Mouse (Mus musculus): ENCODE results near the gene Gm21974. TPM values are rescaled to one million over a fixed set of nuclear protein-coding genes. Genes with fewer than 3 reads are reported as not detected.
"Not testable (repeated sequence)": the region's sequence is repeated elsewhere in the genome, so short reads cannot be mapped to it uniquely, and the experiment has no call there.

Gene Gm21974
- polyA plus RNA-seq, 1 experiment = not detected

DNA sequence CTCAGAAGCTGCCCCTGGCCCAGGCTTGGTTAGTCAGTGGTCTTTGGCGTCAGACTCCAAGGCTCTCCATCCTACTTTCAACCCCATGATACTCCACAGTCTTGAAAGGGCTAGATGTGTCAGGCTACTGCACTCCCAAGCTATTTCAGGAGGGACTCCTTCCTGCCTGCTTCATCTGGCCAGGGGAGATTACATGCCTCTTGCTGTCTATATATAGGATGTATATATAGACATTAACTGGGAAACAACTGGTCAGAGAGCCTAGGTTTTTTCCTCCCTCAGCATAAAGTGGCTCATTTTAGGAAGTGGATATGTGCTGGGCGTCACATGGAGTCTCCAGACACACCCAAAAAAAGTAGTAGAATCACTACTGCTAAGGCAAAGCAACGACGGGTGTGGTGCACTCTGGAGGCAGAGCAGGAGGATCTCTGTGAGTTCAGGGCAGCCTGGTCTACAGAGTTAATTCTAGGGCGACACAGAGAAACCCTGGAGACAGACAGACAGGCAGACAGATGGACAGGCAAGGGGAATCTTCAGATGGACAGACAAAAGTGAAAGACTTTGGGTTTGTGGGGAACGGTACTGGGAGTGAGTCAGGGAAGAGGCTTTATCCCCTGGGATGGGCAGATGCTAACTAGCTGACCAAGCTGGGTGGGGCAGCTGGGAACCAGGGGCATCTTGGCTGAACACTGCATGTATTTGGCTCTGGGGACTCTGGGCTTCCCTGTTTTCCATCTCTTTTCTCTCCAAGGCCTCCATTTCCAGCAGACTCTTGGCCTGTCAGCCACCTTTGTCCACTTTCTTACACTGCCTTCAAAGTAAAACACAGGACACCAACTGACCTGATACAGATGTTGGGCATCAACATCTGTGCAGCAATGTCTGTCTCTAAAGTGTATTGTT lies 45.0 kb downstream of the Gm21974 start:
- WGBS = 51% methylated on average over 6 of the region's 6 CpGs
- TF ChIP-seq CTCF (IDR thresholded peaks at IDR 0.05; ENCODE audit: insufficient read depth, low read length) (no peak), POLR2A (IDR thresholded peaks at IDR 0.05; ENCODE audit: borderline replicate concordance, extremely low read depth, low read depth, low read length) (no peak)

DNA sequence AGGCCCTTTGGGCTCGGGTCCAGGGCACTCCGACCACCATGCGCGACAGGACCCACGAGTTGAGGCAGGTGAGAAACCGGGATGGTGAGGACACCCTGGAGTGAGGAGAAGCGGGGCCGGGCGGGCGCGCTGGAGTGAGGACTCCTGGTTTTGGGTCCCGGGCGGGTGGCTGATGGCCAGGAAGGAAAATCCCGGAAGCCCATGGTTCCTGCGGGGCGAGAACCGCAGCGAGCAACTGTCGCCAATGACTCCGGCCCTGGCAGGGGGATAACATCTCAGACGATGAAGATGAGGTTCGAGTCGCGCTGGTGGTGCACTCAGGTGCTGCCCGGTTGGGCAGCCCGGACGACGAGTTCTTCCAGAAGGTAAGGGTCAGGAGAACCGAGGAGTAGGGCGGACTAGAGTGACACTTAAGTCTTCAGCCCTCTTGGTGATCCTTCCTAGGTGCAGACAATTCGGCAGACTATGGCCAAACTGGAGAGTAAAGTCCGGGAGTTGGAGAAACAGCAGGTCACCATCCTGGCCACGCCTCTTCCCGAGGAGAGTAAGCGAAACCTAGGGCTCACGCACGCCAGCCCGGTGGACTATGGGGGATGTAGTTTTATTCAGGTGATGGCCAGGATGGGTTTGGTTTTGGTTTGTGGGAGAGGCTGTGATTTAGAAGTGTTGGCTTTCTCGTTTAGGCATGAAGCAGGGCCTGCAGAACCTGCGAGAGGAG lies 53.1 kb downstream of the Gm21974 start:
- H3K4me3 ChIP-seq (replicated peaks; ENCODE audit: extremely low read depth, low read depth, low read length) = peak overlapping the region; percentile 97
- DNase-seq = peak; percentile 77
- H3K4me1 ChIP-seq (ENCODE audit: control insufficient read depth, insufficient read depth, low read length) = peaks cover 6% of the 10 kb centered on the region
- WGBS = under 1% methylated on average over 40 of the region's 40 CpGs
- TF ChIP-seq POLR2A (IDR thresholded peaks at IDR 0.05; ENCODE audit: borderline replicate concordance, extremely low read depth, low read depth, low read length) (peak; percentile 90; the same call in 1 of the 2 replicates), CTCF (IDR thresholded peaks at IDR 0.05; ENCODE audit: insufficient read depth, low read length) (no peak)

More for the DNA sequence above, 45.0 kb downstream of the Gm21974 start:
- no peak for DNase-seq
- Histone ChIP-seq H3K4me3 (replicated peaks; ENCODE audit: extremely low read depth, low read depth, low read length) (no peak overlapping the region), H3K4me1 (ENCODE audit: control insufficient read depth, insufficient read depth, low read length) (peaks cover 5% of the 10 kb centered on the region)

DNA sequence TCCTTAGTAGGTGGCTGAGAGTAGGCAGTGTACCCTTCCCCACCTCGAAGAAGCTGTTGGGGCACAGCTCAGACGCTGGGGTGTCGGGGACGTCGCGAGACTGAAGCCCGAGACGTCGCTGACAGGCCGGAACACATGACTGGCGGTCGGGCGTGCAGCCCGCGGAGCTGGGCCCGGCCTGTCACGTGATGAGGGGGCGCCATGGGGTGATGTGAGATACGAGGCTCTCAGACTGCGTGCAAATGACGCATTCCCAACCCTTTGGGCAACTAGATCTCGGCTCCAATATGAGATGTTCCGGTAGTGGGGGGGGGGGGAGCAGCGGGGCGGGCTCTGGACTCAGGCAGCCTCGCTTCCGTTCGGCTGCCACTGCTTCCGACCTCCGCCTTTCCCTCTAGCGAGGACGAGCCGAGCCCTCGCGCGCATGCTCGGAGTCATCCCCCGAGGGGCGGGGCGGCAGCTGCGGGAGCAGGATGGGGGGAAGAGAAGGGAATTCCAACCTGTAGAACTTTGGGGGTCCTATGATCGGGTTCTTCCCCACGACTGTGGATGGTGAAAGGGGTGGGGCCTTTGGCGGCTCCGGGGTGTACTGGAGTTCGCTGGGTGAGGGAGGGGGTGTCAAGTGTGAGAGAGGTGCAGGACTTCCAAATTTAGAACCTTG lies 53.8 kb downstream of the Gm21974 start:
- under 1% methylated on average over 46 of the region's 46 CpGs for WGBS
- DNase-seq = peak; percentile 91
- peaks cover 6% of the 10 kb centered on the region for H3K4me1 ChIP-seq (ENCODE audit: control insufficient read depth, insufficient read depth, low read length)
- TF ChIP-seq POLR2A (IDR thresholded peaks at IDR 0.05; ENCODE audit: borderline replicate concordance, extremely low read depth, low read depth, low read length) (peak; percentile 72; the same call in 1 of the 2 replicates), CTCF (IDR thresholded peaks at IDR 0.05; ENCODE audit: insufficient read depth, low read length) (no peak)
- peak overlapping the region; percentile 97 for H3K4me3 ChIP-seq (replicated peaks; ENCODE audit: extremely low read depth, low read depth, low read length)

DNA sequence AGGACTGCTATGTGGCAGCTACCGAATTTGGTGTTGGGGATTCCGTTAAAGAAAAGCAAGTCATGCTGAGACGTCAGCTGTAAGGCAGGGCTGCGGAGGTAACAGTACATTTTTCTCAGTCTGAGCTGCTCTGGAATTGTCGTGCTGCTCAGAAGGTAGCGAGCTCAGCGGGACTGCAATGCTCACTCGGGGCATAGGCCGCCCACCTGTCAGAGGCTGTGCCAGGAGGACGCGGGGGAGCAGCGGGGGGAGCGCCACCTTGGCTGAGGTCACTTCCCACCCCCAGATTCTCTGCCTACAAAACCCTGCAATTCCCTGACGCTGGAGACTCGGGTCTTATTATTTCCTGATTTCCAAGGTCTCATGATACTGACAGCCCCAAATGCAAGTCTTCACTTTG lies 54.4 kb downstream of the Gm21974 start:
- WGBS = 3% methylated on average over 15 of the region's 15 CpGs
- Histone ChIP-seq H3K4me3 (replicated peaks; ENCODE audit: extremely low read depth, low read depth, low read length) (peak overlapping the region; percentile 73), H3K4me1 (ENCODE audit: control insufficient read depth, insufficient read depth, low read length) (peaks cover 6% of the 10 kb centered on the region)
- TF ChIP-seq POLR2A (IDR thresholded peaks at IDR 0.05; ENCODE audit: borderline replicate concordance, extremely low read depth, low read depth, low read length) = no peak; the same call in 1 of the 2 replicates
- TF ChIP-seq CTCF (IDR thresholded peaks at IDR 0.05; ENCODE audit: insufficient read depth, low read length) = no peak
- DNase-seq = no peak

DNA sequence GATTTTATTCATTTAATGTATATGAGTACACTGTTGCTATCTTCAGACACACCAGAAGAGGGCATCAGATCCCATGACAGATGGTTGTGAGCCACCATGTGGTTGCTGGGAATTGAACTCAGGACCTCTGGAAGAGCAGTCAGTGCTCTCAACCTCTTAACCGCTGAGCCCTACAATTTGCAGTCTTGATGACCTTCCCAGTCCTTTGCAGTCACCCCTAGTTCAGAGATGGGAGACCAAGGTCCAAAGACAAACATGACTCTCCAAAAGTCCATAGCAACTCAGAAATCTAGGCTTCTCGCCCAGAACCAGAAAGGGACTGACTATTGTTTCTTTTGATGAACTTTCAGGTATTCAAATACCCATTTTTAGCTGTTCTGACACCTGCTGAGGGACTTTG lies 55.2 kb downstream of the Gm21974 start:
- not testable (repeated sequence) for DNase-seq; H3K4me1 ChIP-seq (ENCODE audit: control insufficient read depth, insufficient read depth, low read length); H3K4me3 ChIP-seq (replicated peaks; ENCODE audit: extremely low read depth, low read depth, low read length)
- WGBS = 76% methylated on average over 2 of the region's 2 CpGs

DNA sequence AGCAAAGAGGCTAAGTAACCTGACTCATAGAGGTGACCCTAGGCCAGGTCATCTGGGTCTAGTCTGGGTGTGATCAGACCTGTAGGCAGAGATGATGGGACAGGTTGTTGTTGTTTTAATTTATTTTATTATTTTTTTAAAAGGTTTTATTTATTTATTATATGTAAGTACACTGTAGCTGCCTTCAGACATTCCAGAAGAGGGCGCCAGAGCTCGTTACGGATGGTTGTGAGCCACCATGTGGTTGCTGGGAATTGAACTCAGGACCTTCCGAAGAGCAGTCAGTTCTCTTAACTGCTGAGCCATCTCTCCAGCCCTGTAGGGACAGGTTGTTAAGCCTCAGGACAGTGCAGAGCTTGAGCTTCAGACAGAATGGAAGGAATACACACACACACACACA lies 57.4 kb downstream of the Gm21974 start:
- 69% methylated on average over 4 of the region's 4 CpGs for WGBS
- not testable (repeated sequence) for DNase-seq; H3K4me1 ChIP-seq (ENCODE audit: control insufficient read depth, insufficient read depth, low read length); H3K4me3 ChIP-seq (replicated peaks; ENCODE audit: extremely low read depth, low read depth, low read length)

DNA sequence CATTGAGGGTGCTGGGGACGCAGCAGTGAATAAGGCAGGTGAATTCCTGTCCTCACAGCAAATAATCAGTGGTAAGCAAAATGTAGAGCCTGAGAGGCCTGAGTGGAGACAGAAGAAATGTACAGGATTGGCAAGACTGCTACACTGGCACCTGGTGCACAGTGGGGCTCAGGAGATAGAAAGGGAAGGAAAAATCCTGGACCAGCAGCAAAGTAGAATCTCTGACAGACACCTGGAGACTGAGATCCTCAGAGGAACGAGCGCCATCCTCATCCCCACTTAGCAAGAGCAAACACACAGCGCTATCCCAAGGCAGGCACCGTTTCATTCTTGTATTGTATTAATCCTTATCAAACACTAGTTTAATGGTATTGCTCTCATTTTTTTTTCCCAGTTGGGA lies 57.8 kb downstream of the Gm21974 start:
- H3K4me3 ChIP-seq (replicated peaks; ENCODE audit: extremely low read depth, low read depth, low read length) = no peak overlapping the region
- 83% methylated on average over 5 of the region's 5 CpGs for whole genome bisulfite sequencing
- H3K4me1 ChIP-seq (ENCODE audit: control insufficient read depth, insufficient read depth, low read length) = peaks cover 6% of the 10 kb centered on the region
- DNase-seq = no peak
- TF ChIP-seq POLR2A (IDR thresholded peaks at IDR 0.05; ENCODE audit: borderline replicate concordance, extremely low read depth, low read depth, low read length) = no peak
- no peak for TF ChIP-seq CTCF (IDR thresholded peaks at IDR 0.05; ENCODE audit: insufficient read depth, low read length)

Other genes starting within 250 kb of the Gm21974 start
- 22.0 and 26.8 TPM in 2 replicates for gene Bcl7c, start 186.5 kb downstream of the Gm21974 start, polyA plus RNA-seq (2012; rRNA removed)
- gene Ctf1, start 182.7 kb downstream of the Gm21974 start, polyA plus RNA-seq (2012; rRNA removed) = 20.1 and 21.1 TPM in 2 replicates
- gene Ctf2, start 163.3 kb downstream of the Gm21974 start, polyA plus RNA-seq (2012; rRNA removed) = not detected in 2 replicates
- gene Fbxl19, start 150.9 kb downstream of the Gm21974 start, polyA plus RNA-seq (2012; rRNA removed) = 25.9 and 27.3 TPM in 2 replicates
- gene Orai3, start 125.6 kb downstream of the Gm21974 start, polyA plus RNA-seq (2012; rRNA removed) = 39.1 and 45.6 TPM in 2 replicates
- gene Setd1a, start 118.8 kb downstream of the Gm21974 start, polyA plus RNA-seq (2012; rRNA removed) = 10.8 and 15.6 TPM in 2 replicates
- gene Gm49388, start 109.8 kb downstream of the Gm21974 start, polyA plus RNA-seq (2012; rRNA removed) = not detected in 2 replicates
- 79.4 and 81.7 TPM in 2 replicates for gene Hsd3b7, start 94.8 kb downstream of the Gm21974 start, polyA plus RNA-seq (2012; rRNA removed)
- gene Stx4a, start 71.2 kb downstream of the Gm21974 start, polyA plus RNA-seq (2012; rRNA removed) = 63.5 and 77.9 TPM in 2 replicates
- 5.1 and 7.6 TPM in 2 replicates for gene Stx1b, start 70.9 kb downstream of the Gm21974 start, polyA plus RNA-seq (2012; rRNA removed)
- gene Zfp646, start 19.2 kb downstream of the Gm21974 start, polyA plus RNA-seq (2012; rRNA removed) = 22.0 and 23.4 TPM in 2 replicates
- 6.0 and 6.7 TPM in 2 replicates for gene Zfp668, start 18.6 kb downstream of the Gm21974 start, polyA plus RNA-seq (2012; rRNA removed)
- 3.4 and 5.0 TPM in 2 replicates for gene Prss53, start 4.5 kb downstream of the Gm21974 start, polyA plus RNA-seq (2012; rRNA removed)
- 176 and 201 TPM in 2 replicates for gene Vkorc1, start 163 bp upstream of the Gm21974 start, polyA plus RNA-seq (2012; rRNA removed)
- gene Bckdk, start 8.6 kb upstream of the Gm21974 start, polyA plus RNA-seq (2012; rRNA removed) = 72.7 and 94.7 TPM in 2 replicates
- 10.4 and 12.5 TPM in 2 replicates for gene Kat8, start 17.1 kb upstream of the Gm21974 start, polyA plus RNA-seq (2012; rRNA removed)
- 157 and 158 TPM in 2 replicates for gene Prss8, start 34.6 kb upstream of the Gm21974 start, polyA plus RNA-seq (2012; rRNA removed)
- 14.6 and 17.5 TPM in 2 replicates for gene Prss36, start 51.3 kb upstream of the Gm21974 start, polyA plus RNA-seq (2012; rRNA removed)
- 221 and 299 TPM in 2 replicates for gene Fus, start 72.0 kb upstream of the Gm21974 start, polyA plus RNA-seq (2012; rRNA removed)
- gene Pycard, start 98.4 kb upstream of the Gm21974 start, polyA plus RNA-seq (2012; rRNA removed) = 28.0 and 66.7 TPM in 2 replicates
- gene Trim72, start 108.5 kb upstream of the Gm21974 start, polyA plus RNA-seq (2012; rRNA removed) = 5.1 and 15.4 TPM in 2 replicates
- 25.2 and 27.6 TPM in 2 replicates for gene Itgam, start 167.2 kb upstream of the Gm21974 start, polyA plus RNA-seq (2012; rRNA removed)
- gene Gm49368, start 167.2 kb upstream of the Gm21974 start, polyA plus RNA-seq (2012; rRNA removed) = 0.07 and 0.12 TPM in 2 replicates
- 20.6 and 25.0 TPM in 2 replicates for gene Itgax, start 234.1 kb upstream of the Gm21974 start, polyA plus RNA-seq (2012; rRNA removed)